Mouse (Mus musculus): ENCODE measurements around the gene D430041D05Rik. TPM values are rescaled to one million over a fixed set of nuclear protein-coding genes. Genes with fewer than 3 reads are reported as not detected.

The D430041D05Rik gene
- polyA plus RNA-seq, 1 experiment = not detected

DNA sequence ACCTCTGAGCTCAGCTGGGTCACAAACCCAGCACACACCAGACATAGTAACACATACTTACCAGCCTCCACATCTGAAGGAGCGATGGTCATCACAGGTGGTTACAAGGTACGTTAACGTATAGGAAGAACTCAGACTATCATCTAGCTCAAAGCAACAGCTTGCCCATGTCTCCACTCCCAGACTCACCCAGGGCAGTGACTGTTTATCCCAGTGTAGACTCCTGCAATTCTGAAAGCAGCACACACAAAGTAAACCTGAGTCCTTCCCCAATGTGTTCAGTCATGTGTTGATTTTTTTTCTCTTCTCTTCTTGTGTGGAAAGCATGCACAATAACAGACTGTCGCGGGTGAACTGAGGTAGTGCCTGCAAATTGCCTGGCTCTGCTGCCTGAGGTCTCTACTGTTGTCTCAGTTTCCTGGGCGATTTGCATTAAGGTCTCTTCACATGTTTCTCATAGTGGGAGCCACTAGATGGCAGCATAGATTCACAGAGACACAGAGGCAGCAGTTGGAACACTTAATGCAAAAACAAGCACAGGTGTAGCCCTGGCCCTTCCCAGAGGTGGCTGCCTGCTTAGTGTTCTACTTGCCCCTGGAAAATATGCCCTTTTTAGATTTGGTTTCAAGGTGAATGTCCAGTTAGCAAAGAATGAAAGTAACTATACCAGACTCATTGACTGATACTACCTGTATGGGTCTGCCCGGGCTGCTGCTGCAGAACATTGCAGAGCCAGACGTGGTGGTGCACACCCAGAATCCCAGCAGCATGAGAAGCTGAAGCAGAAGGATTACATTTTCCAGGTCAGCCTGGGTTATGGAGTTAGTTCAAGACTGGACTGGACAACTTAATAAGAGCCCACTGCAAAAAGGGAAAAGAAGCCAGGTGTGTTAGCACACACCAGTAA is 276.4 kb downstream of the D430041D05Rik start:
- TF ChIP-seq CTCF (IDR thresholded peaks at IDR 0.05; ENCODE audit: low read depth, low read length) = peak; percentile 56
- TF ChIP-seq POLR2A (IDR thresholded peaks at IDR 0.05; ENCODE audit: borderline replicate concordance, low read depth, low read length) = no peak
- H3K27ac ChIP-seq (ENCODE audit: insufficient read depth, low read depth, low read length) = no peak overlapping the region
- no peak overlapping the region for H3K4me3 ChIP-seq (ENCODE audit: insufficient read depth, low read length)
- no peaks in the 10 kb centered on the region for H3K4me1 ChIP-seq (ENCODE audit: control insufficient read depth, insufficient read depth, low read length)

DNA sequence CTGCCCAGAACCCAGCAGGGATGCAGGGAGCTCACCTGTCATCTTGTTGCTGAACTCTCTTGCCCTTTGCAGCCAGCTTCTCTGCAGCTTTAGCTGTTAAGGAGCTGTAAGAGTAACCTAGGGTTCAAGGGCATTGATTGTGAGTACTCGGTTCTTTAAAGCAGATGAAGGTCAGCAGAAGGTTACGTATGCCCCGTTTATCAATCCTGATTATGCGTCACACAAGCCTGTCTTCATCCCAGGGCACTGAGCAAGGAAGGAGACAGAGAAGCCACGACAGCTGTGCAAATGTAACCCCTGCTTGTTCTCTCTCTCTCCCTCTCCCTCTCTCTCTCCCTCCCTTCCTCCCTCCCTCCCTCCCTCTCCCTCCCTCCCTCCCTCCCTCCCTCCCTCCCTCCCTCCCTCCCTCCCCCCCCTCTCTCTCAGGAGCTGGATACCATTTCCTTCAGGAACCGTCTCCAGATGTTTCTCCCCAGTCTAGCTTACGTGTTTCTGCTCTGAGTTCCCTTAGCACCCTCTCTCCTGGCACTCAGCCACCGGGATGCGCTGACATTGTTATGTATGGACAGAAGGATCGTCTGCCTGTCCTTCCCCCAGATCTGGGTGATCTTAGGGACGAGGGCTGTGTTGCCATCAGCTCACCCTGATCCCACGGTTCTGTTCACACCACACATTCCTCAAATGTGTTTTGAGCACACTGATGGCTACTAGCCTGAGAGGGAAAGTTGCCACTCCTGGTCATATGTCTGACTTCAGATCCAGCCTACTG is 277.6 kb downstream of the D430041D05Rik start:
- TF ChIP-seq POLR2A (IDR thresholded peaks at IDR 0.05; ENCODE audit: borderline replicate concordance, low read depth, low read length) (no peak), CTCF (IDR thresholded peaks at IDR 0.05; ENCODE audit: low read depth, low read length) (no peak)
- Histone ChIP-seq H3K27ac (ENCODE audit: insufficient read depth, low read depth, low read length) (no peak overlapping the region), H3K4me3 (ENCODE audit: insufficient read depth, low read length) (no peak overlapping the region), H3K4me1 (ENCODE audit: control insufficient read depth, insufficient read depth, low read length) (no peaks in the 10 kb centered on the region)

DNA sequence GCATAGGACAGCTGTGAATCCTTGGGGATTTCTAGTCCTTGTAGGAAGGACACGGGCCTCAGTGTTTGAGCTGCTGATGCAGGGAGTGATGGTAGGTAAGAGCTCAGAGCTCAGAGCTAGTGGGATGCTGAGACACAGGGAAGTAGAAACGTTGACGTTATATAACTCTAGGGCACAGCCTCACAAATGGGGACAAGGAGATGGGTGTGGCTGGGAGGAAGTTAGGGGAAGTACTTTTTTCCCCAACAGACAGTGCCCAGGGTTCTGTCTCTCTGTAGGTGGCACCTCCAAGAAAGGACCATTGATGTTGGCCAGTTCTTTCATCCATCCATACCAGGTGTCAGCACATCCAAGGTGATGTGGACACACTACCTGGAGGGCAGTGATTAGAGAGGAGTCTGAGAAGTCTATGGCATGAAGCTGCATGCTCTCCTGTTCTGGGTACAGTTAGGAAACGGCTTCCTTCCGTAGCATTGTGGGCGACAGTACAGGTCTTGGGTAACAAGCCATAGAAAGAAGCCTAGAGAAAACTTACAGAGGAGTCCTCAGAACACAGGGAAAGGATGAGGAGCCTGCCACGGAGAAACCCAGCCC is 278.4 kb downstream of the D430041D05Rik start:
- Histone ChIP-seq H3K4me3 (ENCODE audit: insufficient read depth, low read length) (no peak overlapping the region), H3K4me1 (ENCODE audit: control insufficient read depth, insufficient read depth, low read length) (no peaks in the 10 kb centered on the region), H3K27ac (ENCODE audit: insufficient read depth, low read depth, low read length) (no peak overlapping the region)
- TF ChIP-seq POLR2A (IDR thresholded peaks at IDR 0.05; ENCODE audit: borderline replicate concordance, low read depth, low read length) = no peak
- no peak for TF ChIP-seq CTCF (IDR thresholded peaks at IDR 0.05; ENCODE audit: low read depth, low read length)

DNA sequence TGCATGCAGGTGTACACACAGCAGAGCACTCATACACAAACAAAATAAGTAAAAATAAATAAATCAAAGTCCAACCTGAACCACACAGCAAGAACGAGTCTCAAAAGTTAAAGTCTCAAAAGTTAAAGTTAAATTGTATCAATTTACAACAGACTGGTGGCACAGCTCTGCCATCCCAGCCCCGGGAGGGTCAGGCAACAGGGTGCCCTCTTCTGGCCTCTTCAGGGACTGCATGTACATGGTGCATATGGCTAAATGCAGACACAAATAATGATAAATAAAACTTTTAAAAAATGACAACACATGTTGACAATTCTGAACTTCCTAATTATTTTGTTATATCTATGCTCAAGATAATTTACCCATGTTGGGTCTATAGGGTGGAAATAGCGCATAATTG is 279.8 kb downstream of the D430041D05Rik start:
- H3K4me3 ChIP-seq (ENCODE audit: insufficient read depth, low read length) = no peak overlapping the region
- H3K27ac ChIP-seq (ENCODE audit: insufficient read depth, low read depth, low read length) = no peak overlapping the region
- TF ChIP-seq CTCF (IDR thresholded peaks at IDR 0.05; ENCODE audit: low read depth, low read length) = peak; percentile 45; the same call in 1 of the 2 replicates
- no peak for TF ChIP-seq POLR2A (IDR thresholded peaks at IDR 0.05; ENCODE audit: borderline replicate concordance, low read depth, low read length)
- no peaks in the 10 kb centered on the region for H3K4me1 ChIP-seq (ENCODE audit: control insufficient read depth, insufficient read depth, low read length)

DNA sequence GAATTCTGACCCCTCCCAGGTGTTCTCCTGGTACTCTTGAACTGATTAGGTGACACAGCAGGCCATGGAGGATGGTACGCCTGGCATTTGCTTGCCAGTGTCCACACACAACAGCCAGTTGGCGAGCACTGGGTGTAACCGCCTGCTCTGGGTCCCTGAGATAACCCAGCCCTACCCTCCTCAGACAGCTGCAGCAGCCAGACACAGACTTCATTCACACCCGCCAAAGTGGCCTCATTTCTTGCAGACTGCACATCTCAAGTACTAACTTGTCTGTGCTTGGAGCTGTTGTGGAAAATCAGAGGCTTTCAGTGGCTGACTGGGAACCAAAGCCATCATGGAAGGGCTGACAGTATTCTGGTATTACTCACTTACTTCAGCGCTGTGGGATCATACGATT is 280.6 kb downstream of the D430041D05Rik start:
- no peak for TF ChIP-seq CTCF (IDR thresholded peaks at IDR 0.05; ENCODE audit: low read depth, low read length)
- TF ChIP-seq POLR2A (IDR thresholded peaks at IDR 0.05; ENCODE audit: borderline replicate concordance, low read depth, low read length) = no peak
- no peak overlapping the region for H3K27ac ChIP-seq (ENCODE audit: insufficient read depth, low read depth, low read length)
- H3K4me1 ChIP-seq (ENCODE audit: control insufficient read depth, insufficient read depth, low read length) = no peaks in the 10 kb centered on the region
- no peak overlapping the region for H3K4me3 ChIP-seq (ENCODE audit: insufficient read depth, low read length)

DNA sequence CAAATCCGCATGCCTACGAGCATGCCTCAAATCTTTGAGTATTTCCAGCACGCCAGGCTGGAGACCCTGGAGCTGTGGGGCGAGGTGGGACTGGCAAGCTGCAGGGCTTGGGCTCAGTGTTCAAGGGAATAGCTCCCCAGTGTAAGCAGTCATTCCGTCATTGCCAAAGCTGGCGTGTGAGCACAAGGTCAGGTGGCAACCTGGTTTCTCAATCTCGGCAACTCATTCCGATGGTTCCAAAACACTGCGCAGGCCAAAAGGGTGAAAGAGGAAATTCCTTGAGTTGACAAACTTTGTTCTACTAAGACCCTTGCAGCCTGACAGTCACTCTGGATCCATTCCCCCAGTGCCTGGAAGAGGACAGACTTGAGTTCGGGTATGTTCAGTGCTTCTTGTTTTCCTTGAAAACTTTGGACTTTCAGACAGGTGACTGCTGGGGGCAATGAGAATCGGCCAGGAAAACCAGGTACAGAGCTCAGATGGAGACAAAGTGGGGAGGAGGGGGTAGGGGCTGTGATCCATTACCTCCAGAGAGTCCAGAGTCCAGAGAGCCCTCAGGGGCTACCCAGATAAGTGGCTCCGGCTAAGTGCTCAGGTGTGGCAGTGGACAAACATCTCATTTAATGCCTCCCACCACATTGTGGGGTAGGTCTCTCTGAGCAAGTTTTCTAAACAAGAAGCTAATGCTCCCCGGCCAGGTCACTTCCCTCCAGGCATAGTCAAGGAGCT is 281.8 kb downstream of the D430041D05Rik start:
- Histone ChIP-seq H3K27ac (ENCODE audit: insufficient read depth, low read depth, low read length) (no peak overlapping the region), H3K4me3 (ENCODE audit: insufficient read depth, low read length) (no peak overlapping the region), H3K4me1 (ENCODE audit: control insufficient read depth, insufficient read depth, low read length) (no peaks in the 10 kb centered on the region)
- no peak for TF ChIP-seq CTCF (IDR thresholded peaks at IDR 0.05; ENCODE audit: low read depth, low read length)
- TF ChIP-seq POLR2A (IDR thresholded peaks at IDR 0.05; ENCODE audit: borderline replicate concordance, low read depth, low read length) = no peak

DNA sequence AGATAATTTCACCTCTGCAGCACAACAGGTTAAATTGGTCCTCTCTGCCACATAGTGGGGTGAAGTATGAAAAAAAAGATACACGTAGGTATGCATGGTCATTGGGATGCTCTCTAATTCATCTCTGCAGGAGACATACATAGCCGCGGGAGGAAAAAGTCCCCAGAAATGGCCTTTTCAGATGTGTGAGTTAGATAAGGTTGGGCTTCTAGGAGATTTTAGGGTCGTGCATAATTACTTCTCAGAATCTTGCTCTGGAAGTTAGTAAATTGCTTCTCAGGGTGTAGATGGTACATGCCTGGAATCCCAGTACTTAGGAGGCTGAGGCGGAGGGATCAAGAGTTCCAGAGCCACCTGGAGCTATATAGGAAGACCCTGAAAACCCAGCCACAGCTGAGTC is 286.7 kb downstream of the D430041D05Rik start:
- Histone ChIP-seq H3K4me3 (ENCODE audit: insufficient read depth, low read length) (no peak overlapping the region), H3K27ac (ENCODE audit: insufficient read depth, low read depth, low read length) (no peak overlapping the region), H3K4me1 (ENCODE audit: control insufficient read depth, insufficient read depth, low read length) (peaks cover 7% of the 10 kb centered on the region)
- TF ChIP-seq CTCF (IDR thresholded peaks at IDR 0.05; ENCODE audit: low read depth, low read length) (no peak), POLR2A (IDR thresholded peaks at IDR 0.05; ENCODE audit: borderline replicate concordance, low read depth, low read length) (no peak)

DNA sequence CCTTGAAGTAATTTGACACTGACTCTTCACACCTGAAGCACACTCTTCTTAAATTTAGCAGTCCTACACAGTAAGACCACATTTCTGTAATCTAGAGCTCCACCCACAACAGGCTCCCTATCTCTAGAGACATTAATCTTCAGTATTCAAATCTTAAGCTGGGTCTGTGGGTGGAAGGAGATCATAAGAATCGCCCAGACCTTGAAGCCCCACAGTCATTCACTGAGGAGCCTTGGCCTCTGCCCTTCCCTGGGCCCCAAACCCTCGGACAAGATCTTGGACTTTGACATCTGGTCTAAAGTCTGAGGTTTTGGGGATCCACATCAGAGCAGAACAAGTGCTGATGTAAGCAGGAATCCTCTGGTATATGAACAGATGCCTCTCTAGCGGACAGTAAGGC is 287.3 kb downstream of the D430041D05Rik start:
- Histone ChIP-seq H3K4me1 (ENCODE audit: control insufficient read depth, insufficient read depth, low read length) (peaks cover 7% of the 10 kb centered on the region), H3K27ac (ENCODE audit: insufficient read depth, low read depth, low read length) (no peak overlapping the region), H3K4me3 (ENCODE audit: insufficient read depth, low read length) (no peak overlapping the region)
- TF ChIP-seq POLR2A (IDR thresholded peaks at IDR 0.05; ENCODE audit: borderline replicate concordance, low read depth, low read length) (no peak), CTCF (IDR thresholded peaks at IDR 0.05; ENCODE audit: low read depth, low read length) (no peak)
